Mouse (Mus musculus) thymus, postnatal 0 days (tissue): ENCODE measurements around the gene Cox8a. TPM values are rescaled to one million over a fixed set of nuclear protein-coding genes. Genes with fewer than 3 reads are reported as not detected.

Experiments
- polyA plus RNA-seq: library from polyadenylated mRNA; unstranded; fragments of >200 nt; fragmentation: Nextera tagmentation; extraction: Ambion mirVana; gene quantifications from 2 replicates; pipeline ENCODE4 v1.2.1, GENCODE M21; 2015

Gene Cox8a
- polyA plus RNA-seq, 1 experiment from 2014 or later: 1,177 TPM

Other genes starting within 250 kb of the Cox8a start
- gene Ppp1r14b, start 242.6 kb downstream of the Cox8a start, polyA plus RNA-seq: 421 and 425 TPM in 2 replicates
- 6.2 and 7.3 TPM in 2 replicates for gene Plcb3, start 241.1 kb downstream of the Cox8a start, polyA plus RNA-seq
- 90.6 and 99.5 TPM in 2 replicates for gene Fkbp2, start 237.1 kb downstream of the Cox8a start, polyA plus RNA-seq
- gene Vegfb, start 230.0 kb downstream of the Cox8a start, polyA plus RNA-seq: 23.9 and 24.8 TPM in 2 replicates
- gene Dnajc4, start 225.0 kb downstream of the Cox8a start, polyA plus RNA-seq: 17.9 and 21.3 TPM in 2 replicates
- gene Nudt22, start 221.5 kb downstream of the Cox8a start, polyA plus RNA-seq: 32.4 and 34.6 TPM in 2 replicates
- gene Trpt1, start 221.5 kb downstream of the Cox8a start, polyA plus RNA-seq: 5.2 and 5.8 TPM in 2 replicates
- 217 and 226 TPM in 2 replicates for gene Fermt3, start 198.1 kb downstream of the Cox8a start, polyA plus RNA-seq
- 149 and 196 TPM in 2 replicates for gene Stip1, start 177.6 kb downstream of the Cox8a start, polyA plus RNA-seq
- 15.3 and 16.6 TPM in 2 replicates for gene Macrod1, start 160.8 kb downstream of the Cox8a start, polyA plus RNA-seq
- gene Flrt1, start 111.9 kb downstream of the Cox8a start, polyA plus RNA-seq: 1.3 and 1.5 TPM in 2 replicates
- 166 TPM in 2 replicates for gene Otub1, start 11.3 kb downstream of the Cox8a start, polyA plus RNA-seq
- gene Naa40, start 23.6 kb upstream of the Cox8a start, polyA plus RNA-seq: 63.9 TPM in 2 replicates
- gene Rcor2, start 49.7 kb upstream of the Cox8a start, polyA plus RNA-seq: 7.3 and 8.1 TPM in 2 replicates
- 48.1 and 65.1 TPM in 2 replicates for gene Mark2, start 124.2 kb upstream of the Cox8a start, polyA plus RNA-seq
- gene Spindoc, start 165.4 kb upstream of the Cox8a start, polyA plus RNA-seq: 28.6 and 35.2 TPM in 2 replicates
- 5.8 and 7.1 TPM in 2 replicates for gene 2700081O15Rik, start 200.0 kb upstream of the Cox8a start, polyA plus RNA-seq